ENCODE assay signal across 13 mouse cellular contexts in the genomic region with DNA sequence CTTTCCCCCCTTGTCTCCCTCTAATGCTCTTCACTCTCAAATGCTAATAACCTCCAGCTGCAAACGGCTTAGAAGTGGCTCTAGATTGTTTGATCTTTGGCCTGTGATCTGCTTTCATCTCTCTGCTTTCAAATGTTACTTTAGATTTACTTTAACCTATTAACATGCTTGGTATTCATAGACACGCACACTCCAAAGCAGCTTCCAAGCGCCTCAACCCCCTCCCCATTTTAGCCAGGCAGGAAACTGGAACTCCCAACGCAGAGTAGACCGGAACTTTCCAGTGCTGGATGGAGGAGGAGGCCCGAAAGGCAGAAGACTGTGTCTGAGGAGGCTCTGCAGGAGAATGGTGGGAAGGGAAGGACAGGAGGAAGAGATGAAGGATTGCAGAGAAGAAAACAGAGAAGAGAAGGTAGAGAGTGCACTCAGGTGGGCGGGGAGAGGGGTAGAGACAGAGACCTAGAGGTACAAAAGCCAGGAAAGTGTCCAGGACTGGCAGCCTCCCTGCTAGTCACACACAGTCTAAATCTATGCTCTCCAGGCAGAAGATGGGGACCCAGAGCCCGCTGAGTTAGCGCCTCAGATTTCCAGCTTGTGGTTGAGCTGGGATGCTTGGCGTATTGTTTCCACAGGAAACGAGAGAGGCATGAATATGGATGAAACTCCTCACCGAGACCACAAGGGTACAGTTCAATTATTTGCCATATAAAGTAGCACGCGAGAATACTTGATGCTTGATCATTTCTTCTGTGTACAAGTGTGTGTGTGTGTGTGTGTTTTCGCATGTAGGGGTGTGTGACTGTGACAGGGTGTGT.
A peak's percentile ranks its signal among the peaks of the same experiment; 100 is the strongest.
DNase-seq lines count a peak whose midpoint lies in the region; ATAC-seq lines count a peak whose summit lies in the region.
"Had no signal": no experiment of that assay in that cellular context is flagged by ENCODE, and none has a peak within 500 bp of the region (broad histone marks: within the 10 kb centered on the region; RNA-seq: fewer than 3 reads in every experiment).

No protein-coding gene starts in this region.

- H3K27ac ChIP-seq in kidney, embryonic 16.5 days (ENCODE audit: low read length) = peak overlapping the region; percentile 91
- H3K27ac ChIP-seq in embryonic facial prominence, embryonic 10.5 days (replicated peaks) = peak overlapping the region; percentile 82
- H3K27ac ChIP-seq in forebrain, embryonic 15.5 days (replicated peaks) = peak overlapping the region; percentile 2; the same call in 1 of the 2 replicates
- H3K27ac ChIP-seq in midbrain, embryonic 12.5 days (replicated peaks) = peak overlapping the region; percentile 67
- H3K27ac ChIP-seq: stomach, embryonic 15.5 days had no signal

- peaks cover 15% of the 10 kb centered on the region for H3K4me1 ChIP-seq in kidney, embryonic 16.5 days (ENCODE audit: insufficient read depth, low read length)
- peaks cover 30% of the 10 kb centered on the region for H3K4me1 ChIP-seq in embryonic facial prominence, embryonic 10.5 days
- H3K4me1 ChIP-seq in forebrain, embryonic 15.5 days = peaks cover 10% of the 10 kb centered on the region
- peaks cover 21% of the 10 kb centered on the region for H3K4me1 ChIP-seq in midbrain, embryonic 12.5 days
- H3K4me1 ChIP-seq: megakaryocyte, embryonic 14.5 days; stomach, embryonic 15.5 days had no signal

- H3K9ac ChIP-seq in kidney, embryonic 16.5 days (replicated peaks; ENCODE audit: low read length) = peak overlapping the region; percentile 40; the same call in 1 of the 2 replicates
- no peak overlapping the region for H3K9ac ChIP-seq in forebrain, embryonic 15.5 days (replicated peaks)
- H3K9ac ChIP-seq in midbrain, embryonic 12.5 days (replicated peaks) = no peak overlapping the region
- H3K9ac ChIP-seq: liver, postnatal 0 days; stomach, embryonic 15.5 days had no signal

- H3K27me3 ChIP-seq in kidney, embryonic 16.5 days (ENCODE audit: insufficient read depth, low read length) = no peaks in the 10 kb centered on the region
- H3K27me3 ChIP-seq in embryonic facial prominence, embryonic 10.5 days (replicated peaks; ENCODE audit: low read depth, poor library complexity, severe bottlenecking) = peaks cover 14% of the 10 kb centered on the region; the same call in 1 of the 2 replicates
- no peaks in the 10 kb centered on the region for H3K27me3 ChIP-seq in forebrain, embryonic 15.5 days
- peaks cover 19% of the 10 kb centered on the region for H3K27me3 ChIP-seq in midbrain, embryonic 12.5 days
- H3K27me3 ChIP-seq: megakaryocyte, embryonic 14.5 days; stomach, embryonic 15.5 days had no signal

- H3K36me3 ChIP-seq in kidney, embryonic 16.5 days (ENCODE audit: insufficient read depth, low read length) = no peaks in the 10 kb centered on the region
- no peaks in the 10 kb centered on the region for H3K36me3 ChIP-seq in embryonic facial prominence, embryonic 10.5 days (replicated peaks)
- no peaks in the 10 kb centered on the region for H3K36me3 ChIP-seq in forebrain, embryonic 15.5 days
- no peaks in the 10 kb centered on the region for H3K36me3 ChIP-seq in midbrain, embryonic 12.5 days
- H3K36me3 ChIP-seq: stomach, embryonic 15.5 days had no signal

- no peak for DNase-seq in kidney, postnatal 25 days
- DNase-seq in embryonic facial prominence, embryonic 10.5 days (ENCODE audit: low spot score) = peak; percentile 52
- no peak for DNase-seq in thymus, postnatal 36 days
- DNase-seq in right cerebral cortex, postnatal 14 days = no peak
- DNase-seq: adrenal gland, adult 8-10 months; heart, adult 18-20 months; heart, postnatal 10 days; liver, postnatal 0 days had no signal

- peak overlapping the region; percentile 33 for H3K4me2 ChIP-seq in kidney, embryonic 16.5 days (replicated peaks; ENCODE audit: low read depth, low read length)
- H3K4me2 ChIP-seq in forebrain, embryonic 15.5 days (replicated peaks) = no peak overlapping the region
- peak overlapping the region; percentile 35 for H3K4me2 ChIP-seq in midbrain, embryonic 12.5 days (replicated peaks)
- H3K4me2 ChIP-seq: stomach, embryonic 15.5 days had no signal

- whole genome bisulfite sequencing in kidney, embryonic 16.5 days = 38% methylated on average over 15 of the region's 15 CpGs
- 46% methylated on average over 15 of the region's 15 CpGs for WGBS in embryonic facial prominence, embryonic 10.5 days
- WGBS in forebrain, embryonic 15.5 days = 28% methylated on average over 15 of the region's 15 CpGs
- WGBS in midbrain, embryonic 12.5 days = 18% methylated on average over 15 of the region's 15 CpGs

- peak overlapping the region; percentile 25 for H3K4me3 ChIP-seq in kidney, embryonic 16.5 days (ENCODE audit: low read length)
- peak overlapping the region; percentile 24; the same call in 1 of the 2 replicates for H3K4me3 ChIP-seq in embryonic facial prominence, embryonic 10.5 days
- no peak overlapping the region for H3K4me3 ChIP-seq in forebrain, embryonic 15.5 days
- no peak overlapping the region for H3K4me3 ChIP-seq in midbrain, embryonic 12.5 days
- H3K4me3 ChIP-seq: megakaryocyte, embryonic 14.5 days; stomach, embryonic 15.5 days had no signal

- no peaks in the 10 kb centered on the region for H3K9me3 ChIP-seq in kidney, embryonic 16.5 days (ENCODE audit: low read length)
- H3K9me3 ChIP-seq in embryonic facial prominence, embryonic 10.5 days = no peaks in the 10 kb centered on the region
- H3K9me3 ChIP-seq in forebrain, embryonic 15.5 days = no peaks in the 10 kb centered on the region
- H3K9me3 ChIP-seq in midbrain, embryonic 12.5 days = no peaks in the 10 kb centered on the region
- H3K9me3 ChIP-seq: stomach, embryonic 15.5 days had no signal

- ATAC-seq in kidney, embryonic 16.5 days (ENCODE audit: low FRiP score, low TSS enrichment) = peak; percentile 63
- ATAC-seq in forebrain, embryonic 15.5 days (replicated peaks) = no peak
- peak; percentile 30; the same call in 1 of the 2 replicates for ATAC-seq in midbrain, embryonic 12.5 days (ENCODE audit: low FRiP score, low read depth)
- ATAC-seq: liver, postnatal 0 days had no signal

Comparison
In these comparisons a context has a peak if more than half of its experiments do, and no peak if none do; other contexts are left out.
1. H3K27ac ChIP-seq: peak in every context shown above with its lines; median percentile 91 in kidney, embryonic 16.5 days; 82 in embryonic facial prominence, embryonic 10.5 days; 67 in midbrain, embryonic 12.5 days; 2 in forebrain, embryonic 15.5 days.
2. H3K4me3 ChIP-seq: peak in kidney, embryonic 16.5 days (single experiment) and embryonic facial prominence, embryonic 10.5 days (single experiment); none in forebrain, embryonic 15.5 days (single experiment) and midbrain, embryonic 12.5 days (single experiment).